Mouse (Mus musculus): ENCODE results near the gene Gm21976.

Gene Gm21976

GRCm38 (mm10) chr13:98298833-98299758, 19.4 kb downstream of the Gm21976 start:
- DNase-seq = peak; percentile 71

GRCm38 (mm10) chr13:98305257-98305656, 25.6 kb downstream of the Gm21976 start:
- no peak for DNase-seq

- no peak for DNase-seq
These were observed 26.7 kb downstream of the Gm21976 start for GRCm38 (mm10) chr13:98306393-98306792.

GRCm38 (mm10) chr13:98306852-98307475, 27.3 kb downstream of the Gm21976 start:
- no peak for DNase-seq

- DNase-seq = no peak
These were observed 28.3 kb downstream of the Gm21976 start for GRCm38 (mm10) chr13:98308004-98308403.

GRCm38 (mm10) chr13:98308724-98309123, 29.0 kb downstream of the Gm21976 start:
- DNase-seq = no peak

- no peak for DNase-seq
These were observed 31.9 kb downstream of the Gm21976 start for GRCm38 (mm10) chr13:98311597-98311996.

- no peak for DNase-seq
These were observed 33.9 kb downstream of the Gm21976 start for GRCm38 (mm10) chr13:98313631-98314030.

- DNase-seq = no peak
These were observed 35.4 kb downstream of the Gm21976 start for GRCm38 (mm10) chr13:98315124-98315523.

GRCm38 (mm10) chr13:98316140-98316479, 36.4 kb downstream of the Gm21976 start:
- DNase-seq = no peak

GRCm38 (mm10) chr13:98316480-98317245, 37.0 kb downstream of the Gm21976 start, which contains the start of gene Btf3:
Gene Btf3, minus strand, starts transcription at chr13:98317006.
- DNase-seq = peak; percentile 91

GRCm38 (mm10) chr13:98317246-98317677, 37.6 kb downstream of the Gm21976 start:
- no peak for DNase-seq

GRCm38 (mm10) chr13:98317911-98318310, 38.2 kb downstream of the Gm21976 start:
- DNase-seq = no peak

GRCm38 (mm10) chr13:98325034-98325433, 45.3 kb downstream of the Gm21976 start:
- no peak for DNase-seq

- no peak for DNase-seq
These were observed 52.4 kb downstream of the Gm21976 start for GRCm38 (mm10) chr13:98332106-98332505.

- DNase-seq = no peak
These were observed 56.5 kb downstream of the Gm21976 start for GRCm38 (mm10) chr13:98336205-98336604.

- no peak for DNase-seq
These were observed 60.8 kb downstream of the Gm21976 start for GRCm38 (mm10) chr13:98340506-98340905.

- DNase-seq = no peak
These were observed 69.8 kb downstream of the Gm21976 start for GRCm38 (mm10) chr13:98349491-98349890.

GRCm38 (mm10) chr13:98351527-98351926, 71.8 kb downstream of the Gm21976 start:
- no peak for DNase-seq

- DNase-seq = no peak
These were observed 72.8 kb downstream of the Gm21976 start for GRCm38 (mm10) chr13:98352381-98352975.

GRCm38 (mm10) chr13:98353709-98354089, 74.0 kb downstream of the Gm21976 start:
- DNase-seq = no peak

- DNase-seq = no peak
These were observed 74.6 kb downstream of the Gm21976 start, which contains the start of gene Foxd1 for GRCm38 (mm10) chr13:98354090-98354801. Gene Foxd1, plus strand, starts transcription at chr13:98354242.

Measured in cerebellum, adult 8-10 months (tissue).